Mouse (Mus musculus) retina, embryonic 14.5 days (tissue): ENCODE results near the gene Vps51.
A peak's percentile ranks its signal among the peaks of the same experiment; 100 is the strongest.

ENCODE experiments used
- DNase-seq: peaks from one replicate; pipeline ENCODE4 v3.0.0-alpha.2; 2015; ENCODE audit warnings: low spot score

Vps51 gene

DNA sequence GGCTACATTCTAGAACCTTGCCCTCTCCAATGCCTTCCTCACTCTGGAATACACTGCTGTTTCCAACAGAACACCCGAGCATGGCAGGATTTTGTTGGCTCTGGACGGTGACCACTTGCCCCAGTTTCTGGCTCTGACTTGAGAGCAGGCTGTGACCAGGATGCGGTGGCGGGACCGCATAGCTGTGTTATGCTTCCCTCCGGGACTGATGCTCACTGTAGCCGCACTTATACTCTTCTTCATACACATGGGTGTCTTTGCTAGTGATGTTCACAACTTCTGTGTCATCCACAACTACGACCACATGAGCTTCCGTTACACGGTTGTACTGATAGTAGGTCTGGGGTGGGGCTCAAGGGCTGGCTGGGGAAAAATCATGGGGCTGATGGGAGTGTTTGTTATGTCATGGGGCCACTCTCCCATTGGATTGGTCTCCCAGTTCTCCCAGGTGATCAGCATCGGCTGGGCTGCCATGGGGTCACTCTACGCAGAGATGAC is 3.0 kb upstream of the Vps51 start, which contains the start of gene Tmem262:
Tmem262 (plus strand) TSS at position 51 of the 498 bp plus-strand sequence.
- DNase-seq = no peak

DNA sequence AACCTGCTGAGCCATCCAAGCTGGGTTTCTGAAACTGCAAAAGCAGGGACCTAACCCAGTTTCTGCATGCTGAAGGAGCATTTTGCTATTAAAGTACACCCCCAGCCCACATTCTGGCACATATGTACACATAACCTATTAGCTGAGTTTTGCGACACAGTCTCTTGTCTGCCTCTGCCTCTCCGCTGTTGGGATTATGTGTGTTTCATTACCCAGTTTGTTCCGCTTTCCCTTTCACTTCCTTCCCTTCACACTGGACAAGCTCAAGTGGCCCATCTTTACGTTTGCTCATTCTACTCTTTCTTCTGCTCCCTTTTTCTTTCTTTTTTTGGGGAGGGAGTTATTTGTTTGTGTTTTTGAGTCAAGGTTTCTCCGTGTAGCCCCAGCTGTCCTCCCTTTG is 3.1 kb downstream of the Vps51 start:
- no peak for DNase-seq

DNA sequence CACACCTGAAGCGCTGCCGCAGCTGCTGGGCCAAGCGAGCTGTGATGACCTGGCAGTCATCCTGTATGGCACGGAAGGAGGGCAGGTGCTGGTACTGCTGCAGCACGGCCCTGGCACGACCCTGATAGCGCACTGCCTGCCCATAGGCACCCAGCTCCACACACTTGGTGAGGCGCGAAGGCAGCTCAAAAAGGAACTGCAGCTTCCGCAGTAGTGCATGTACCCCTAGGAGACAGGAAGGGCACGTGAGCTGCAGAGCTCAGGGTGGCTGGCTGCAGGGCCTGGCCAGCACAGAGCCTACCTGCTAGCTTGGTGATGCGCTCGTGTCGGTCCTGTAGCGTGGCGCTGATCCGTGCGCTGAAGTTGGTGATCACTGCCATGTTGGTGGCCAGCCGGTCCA is 5.8 kb downstream of the Vps51 start:
- no peak for DNase-seq

GRCm38 (mm10) chr19:6070571-6071250 is 6.3 kb downstream of the Vps51 start:
- DNase-seq = no peak

- no peak for DNase-seq
These were observed 7.2 kb downstream of the Vps51 start for GRCm38 (mm10) chr19:6069851-6070250.

DNA sequence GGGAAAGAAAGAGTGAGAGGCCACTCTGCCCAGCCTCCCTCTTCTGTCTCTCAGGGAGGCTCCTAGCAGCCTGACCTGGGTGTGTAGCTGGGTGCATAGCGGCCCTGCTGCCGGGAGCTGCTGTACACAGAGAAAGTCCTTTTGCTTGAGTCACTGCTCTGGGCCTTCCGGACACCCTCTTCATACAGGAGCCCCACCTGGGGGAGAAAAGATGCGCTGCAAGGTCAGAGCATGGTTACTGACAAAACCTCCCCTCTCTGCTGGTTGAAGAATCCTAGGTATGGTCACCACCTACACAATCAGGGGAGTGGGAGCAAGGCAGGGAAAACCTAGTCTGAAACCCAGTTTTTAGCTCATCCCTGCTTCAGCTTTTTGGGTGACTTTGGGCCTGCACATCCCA is 8.1 kb downstream of the Vps51 start:
- no peak for DNase-seq

GRCm38 (mm10) chr19:6067724-6068415 is 9.2 kb downstream of the Vps51 start, which contains the start of gene Tm7sf2:
Gene Tm7sf2, minus strand, starts transcription at chr19:6068373.
- DNase-seq = peak; percentile 92

- peak; percentile 91 for DNase-seq
These were observed 9.9 kb downstream of the Vps51 start for GRCm38 (mm10) chr19:6067011-6067723.

DNA sequence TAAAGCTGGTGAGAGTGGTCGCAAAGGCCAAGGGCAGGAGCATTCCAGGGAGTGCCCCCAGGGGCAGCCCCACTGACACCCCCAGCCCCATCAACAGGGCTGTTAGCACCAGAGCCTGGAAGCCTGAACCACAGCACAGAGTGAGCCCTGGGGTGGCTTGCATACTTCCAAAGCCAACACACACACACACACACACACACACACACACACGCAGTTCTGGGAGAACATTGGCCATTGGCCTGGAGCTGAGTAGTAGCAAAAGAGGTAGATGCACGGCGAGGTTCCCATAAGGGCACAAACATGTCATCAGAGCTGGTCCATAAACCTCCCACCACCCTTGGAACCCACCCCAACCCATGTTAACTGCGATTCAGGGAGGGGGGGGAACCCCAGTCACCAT is 10.5 kb downstream of the Vps51 start:
- no peak for DNase-seq

GRCm38 (mm10) chr19:6063081-6063480 is 13.9 kb downstream of the Vps51 start:
- DNase-seq = no peak

- no peak for DNase-seq
These were observed 14.6 kb downstream of the Vps51 start for GRCm38 (mm10) chr19:6062418-6062817.

GRCm38 (mm10) chr19:6061641-6062302 is 15.3 kb downstream of the Vps51 start:
- DNase-seq = peak; percentile 46

- DNase-seq = peak; percentile 95
These were observed 16.0 kb downstream of the Vps51 start, which contains the start of gene Znhit2 for GRCm38 (mm10) chr19:6061021-6061533. Gene Znhit2, plus strand, starts transcription at chr19:6061192.

DNA sequence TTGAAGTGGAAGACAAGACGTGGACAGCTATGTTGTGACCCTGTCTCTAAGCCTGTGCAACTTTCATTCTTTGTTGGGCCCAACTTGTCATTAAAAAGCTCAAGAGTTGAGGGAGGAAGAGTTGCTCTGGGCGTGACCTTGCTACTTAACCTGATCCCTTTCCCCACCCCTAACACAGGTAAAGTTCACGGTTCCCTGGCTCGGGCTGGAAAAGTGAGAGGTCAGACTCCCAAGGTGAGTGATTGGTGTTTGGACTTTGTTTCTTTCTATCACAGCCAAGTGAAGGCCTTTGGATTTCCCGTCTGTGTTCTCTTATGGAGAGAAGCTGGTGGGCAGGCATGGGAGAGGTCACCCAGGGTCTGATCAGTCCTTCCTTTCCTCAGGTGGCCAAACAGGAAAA is 18.1 kb downstream of the Vps51 start:
- no peak for DNase-seq

GRCm38 (mm10) chr19:6058513-6058912 is 18.5 kb downstream of the Vps51 start:
- DNase-seq = no peak

- DNase-seq = peak; percentile 99
These were observed 19.5 kb downstream of the Vps51 start, which contains the start of the genes Mrpl49 and Fau for GRCm38 (mm10) chr19:6057313-6058096. Gene Mrpl49, minus strand, starts transcription at chr19:6057785. Gene Fau, plus strand, starts transcription at chr19:6057844.

GRCm38 (mm10) chr19:6056696-6057095 is 20.3 kb downstream of the Vps51 start:
- no peak for DNase-seq

DNA sequence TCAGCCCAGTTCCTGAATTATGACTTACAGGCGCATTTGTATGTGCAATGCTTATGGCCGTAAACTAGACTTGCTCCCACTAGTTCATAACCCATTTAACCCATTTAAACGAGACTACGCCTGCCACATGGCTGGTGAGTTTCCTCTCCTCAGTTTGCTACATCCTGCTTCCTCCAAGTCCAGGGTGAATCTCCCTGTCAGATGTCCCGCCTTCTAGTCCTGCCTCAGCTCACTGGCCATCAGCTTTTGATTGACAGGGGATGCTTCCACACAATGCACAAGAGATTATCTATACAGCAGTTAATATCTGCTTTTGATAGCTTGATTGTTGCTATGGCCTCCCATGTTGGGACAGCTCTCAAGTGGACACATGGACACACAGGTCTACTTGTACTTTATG is 22.7 kb downstream of the Vps51 start:
- no peak for DNase-seq

- DNase-seq = no peak
These were observed 24.5 kb downstream of the Vps51 start for GRCm38 (mm10) chr19:6052516-6052915.

- DNase-seq = no peak
These were observed 28.2 kb downstream of the Vps51 start for GRCm38 (mm10) chr19:6048681-6049410.
